ENCODE assay signal across 8 mouse cellular contexts in the genomic region with DNA sequence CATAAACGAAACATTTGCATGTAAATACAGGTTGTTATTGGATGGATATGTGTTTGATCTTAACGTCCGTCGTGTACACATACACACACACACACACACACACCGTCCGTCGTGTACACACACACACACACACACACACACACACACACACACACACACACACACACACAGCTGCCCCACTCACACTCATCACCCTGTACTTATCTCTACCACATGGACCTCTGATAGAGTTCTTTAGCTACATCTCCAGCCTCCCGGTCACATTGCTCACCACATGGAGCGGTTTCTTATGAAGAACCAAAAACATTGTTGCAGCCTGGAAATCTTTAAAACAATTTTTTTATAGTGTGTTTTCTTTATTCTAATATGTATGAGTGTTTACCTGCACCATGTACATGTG. TPM values are rescaled to one million over a fixed set of nuclear protein-coding genes. Genes with fewer than 3 reads are reported as not detected.
DNase-seq lines count a peak whose midpoint lies in the region; ATAC-seq and TF ChIP-seq lines count a peak whose summit lies in the region.

No protein-coding gene starts in this region.

- peak overlapping the region; percentile 92 for H3K27ac ChIP-seq in gastrocnemius, adult 2 months
- H3K27ac ChIP-seq in forebrain, embryonic 16.5 days (ENCODE audit: low read length): peak overlapping the region; percentile 82
- H3K27ac ChIP-seq in liver, embryonic 15.5 days (replicated peaks): peak overlapping the region; percentile 65

- peak overlapping the region; percentile 88 for H3K4me3 ChIP-seq in gastrocnemius, adult 2 months
- peak overlapping the region; percentile 76 for H3K4me3 ChIP-seq in C2C12 (ENCODE audit: insufficient read depth, poor library complexity, severe bottlenecking)
- peak overlapping the region; percentile 76 for H3K4me3 ChIP-seq in forebrain, embryonic 16.5 days (replicated peaks; ENCODE audit: low read length)
- H3K4me3 ChIP-seq in liver, embryonic 15.5 days (replicated peaks): peak overlapping the region; percentile 71

- WGBS in forebrain, embryonic 16.5 days: 20% methylated on average over 9 of the region's 9 CpGs
- 8% methylated on average over 9 of the region's 9 CpGs for WGBS in liver, embryonic 15.5 days (ENCODE audit: insufficient replicate concordance)

- intact Hi-C loops in gastrocnemius, adult 2 months (cut with DNase I): loop anchor here (2.0 to 10.0 kb wide), 3 partner anchors 47 to 381 kb away; a partner anchor contains a TSS

- H3K4me2 ChIP-seq in forebrain, embryonic 16.5 days (ENCODE audit: low read length): peak overlapping the region; percentile 61
- peak overlapping the region; percentile 78 for H3K4me2 ChIP-seq in liver, embryonic 15.5 days

- H3K9me3 ChIP-seq in forebrain, embryonic 16.5 days (ENCODE audit: control insufficient read depth, low read length): no peaks in the 10 kb centered on the region
- H3K9me3 ChIP-seq in liver, embryonic 15.5 days (replicated peaks): no peaks in the 10 kb centered on the region

- no peak overlapping the region for H3ac ChIP-seq in C2C12 (ENCODE audit: control insufficient read depth, insufficient read length, low read depth)

- H3K79me2 ChIP-seq in C2C12 (ENCODE audit: control insufficient read depth, insufficient read depth): peaks cover 44% of the 10 kb centered on the region

- no peaks in the 10 kb centered on the region for H3K36me3 ChIP-seq in C2C12 (ENCODE audit: control insufficient read depth, insufficient read depth)
- H3K36me3 ChIP-seq in forebrain, embryonic 16.5 days (ENCODE audit: control insufficient read depth, insufficient read depth): no peaks in the 10 kb centered on the region
- no peaks in the 10 kb centered on the region for H3K36me3 ChIP-seq in liver, embryonic 15.5 days (replicated peaks)

- TF ChIP-seq CTCF in gastrocnemius, adult 2 months (IDR thresholded peaks at IDR 0.05): no peak
- no peak for TF ChIP-seq CTCF in C2C12 (IDR thresholded peaks at IDR 0.05; ENCODE audit: control insufficient read depth, insufficient read depth, insufficient read length)

- H3K27me3 ChIP-seq in C2C12 (ENCODE audit: control insufficient read depth, insufficient read depth, insufficient read length): no peaks in the 10 kb centered on the region
- no peaks in the 10 kb centered on the region for H3K27me3 ChIP-seq in forebrain, embryonic 16.5 days (replicated peaks; ENCODE audit: control insufficient read depth, insufficient read depth, low read length)
- H3K27me3 ChIP-seq in liver, embryonic 15.5 days: no peaks in the 10 kb centered on the region

- DNase-seq in gastrocnemius, adult 2 months: no peak
- no peak for DNase-seq in gastrocnemius, adult 18-20 months (ENCODE audit: low spot score)
- no peak for DNase-seq in right cerebral cortex, postnatal 25 days
- DNase-seq in ovary, postnatal 36 days (ENCODE audit: low spot score): no peak
- no peak for DNase-seq in left cerebral cortex, adult 11 months (ENCODE audit: low spot score)

- no peak for ATAC-seq in forebrain, embryonic 16.5 days
- ATAC-seq in liver, embryonic 15.5 days (ENCODE audit: insufficient read depth): peak; percentile 56

- H3K79me3 ChIP-seq in C2C12 (ENCODE audit: low read depth): peaks cover 27% of the 10 kb centered on the region

- H3K9ac ChIP-seq in forebrain, embryonic 16.5 days (replicated peaks; ENCODE audit: low read depth, low read length): peak overlapping the region; percentile 76
- peak overlapping the region; percentile 35; the same call in 1 of the 2 replicates for H3K9ac ChIP-seq in liver, embryonic 15.5 days

- H3K4me1 ChIP-seq in forebrain, embryonic 16.5 days (replicated peaks; ENCODE audit: control insufficient read depth, insufficient read depth, low read length): peaks cover 34% of the 10 kb centered on the region
- H3K4me1 ChIP-seq in liver, embryonic 15.5 days (replicated peaks): peaks cover 58% of the 10 kb centered on the region

TF ChIP-seq in C2C12, 6 proteins besides CTCF, POLR2A, EP300 and RAD21:
- TF ChIP-seq MAX (IDR thresholded peaks at IDR 0.05) (no peak), USF1 (IDR thresholded peaks at IDR 0.05; ENCODE audit: low read depth) (no peak), FOSL1 (IDR thresholded peaks at IDR 0.05; ENCODE audit: insufficient read depth, low read length, poor library complexity, severe bottlenecking) (no peak), CEBPB (IDR thresholded peaks at IDR 0.05; ENCODE audit: low read depth) (no peak), MYOD1 (IDR thresholded peaks at IDR 0.05; ENCODE audit: control insufficient read depth, insufficient read length, low read depth) (no peak), MYOG (IDR thresholded peaks at IDR 0.05; ENCODE audit: control insufficient read depth, extremely low read depth, insufficient read length) (no peak)

RNA-seq across cellular contexts. Expression of a gene that starts 0.5 kb away (rescaled TPM):
- total RNA-seq in gastrocnemius, adult 2 months (2021): 100 to 1,000 TPM; 405 to 424 TPM
- total RNA-seq in gastrocnemius, adult 18-20 months (2021): 100 to 1,000 TPM; 426 to 428 TPM
- polyA plus RNA-seq in C2C12 (2012; fragmentation: generic; extraction: Trizol): 630 TPM
- polyA plus RNA-seq in forebrain, embryonic 16.5 days (2015; fragmentation: Nextera tagmentation; extraction: Ambion mirVana): 253 and 266 TPM in 2 replicates
- polyA plus RNA-seq in liver, embryonic 15.5 days (2015; fragmentation: Nextera tagmentation; extraction: Ambion mirVana): 135 and 146 TPM in 2 replicates

RNA-seq across cellular contexts. Expression of a gene that starts 33.4 kb away (rescaled TPM):
- total RNA-seq in gastrocnemius, adult 2 months (2021): 10 to 100 TPM; 30.9 to 84.2 TPM
- total RNA-seq in gastrocnemius, adult 18-20 months (2021): 10 to 100 TPM; 29.8 to 66.9 TPM
- polyA plus RNA-seq in C2C12 (2012; fragmentation: generic; extraction: Trizol): 0.08 TPM
- polyA plus RNA-seq in forebrain, embryonic 16.5 days (2015; fragmentation: Nextera tagmentation; extraction: Ambion mirVana): 0.30 TPM in 1 of 2 replicates, not detected in the other
- 0.18 and 0.22 TPM in 2 replicates for polyA plus RNA-seq in liver, embryonic 15.5 days (2015; fragmentation: Nextera tagmentation; extraction: Ambion mirVana)
